Mouse (Mus musculus): ENCODE measurements around the gene Dlgap4.
"Not testable (repeated sequence)": the region's sequence is repeated elsewhere in the genome, so short reads cannot be mapped to it uniquely, and the experiment has no call there.

The Dlgap4 gene

GRCm38 (mm10) chr2:156775455-156776435 is 162.2 kb downstream of the Dlgap4 start:
- no peak for DNase-seq (ENCODE audit: low read depth, low spot score)

GRCm38 (mm10) chr2:156776907-156777306 is 163.4 kb downstream of the Dlgap4 start:
- no peak for DNase-seq (ENCODE audit: low read depth, low spot score)

GRCm38 (mm10) chr2:156777326-156778004 is 164.0 kb downstream of the Dlgap4 start:
- DNase-seq (ENCODE audit: low read depth, low spot score), result peak; percentile 32

- no peak for DNase-seq (ENCODE audit: low read depth, low spot score)
Observed at GRCm38 (mm10) chr2:156778571-156778970, 165.1 kb downstream of the Dlgap4 start.

- no peak for DNase-seq (ENCODE audit: low read depth, low spot score)
Observed at GRCm38 (mm10) chr2:156779036-156779435, 165.5 kb downstream of the Dlgap4 start.

GRCm38 (mm10) chr2:156779488-156779887 is 166.0 kb downstream of the Dlgap4 start:
- DNase-seq (ENCODE audit: low read depth, low spot score), result no peak

- DNase-seq (ENCODE audit: low read depth, low spot score), result no peak
Observed at GRCm38 (mm10) chr2:156780129-156780528, 166.6 kb downstream of the Dlgap4 start.

GRCm38 (mm10) chr2:156780752-156781151 is 167.2 kb downstream of the Dlgap4 start:
- peak; percentile 37 for DNase-seq (ENCODE audit: low read depth, low spot score)

GRCm38 (mm10) chr2:156781281-156781680 is 167.8 kb downstream of the Dlgap4 start:
- no peak for DNase-seq (ENCODE audit: low read depth, low spot score)

GRCm38 (mm10) chr2:156781836-156782480 is 168.5 kb downstream of the Dlgap4 start:
- no peak for DNase-seq (ENCODE audit: low read depth, low spot score)

- DNase-seq (ENCODE audit: low read depth, low spot score), result no peak
Observed at GRCm38 (mm10) chr2:156782481-156783348, 169.2 kb downstream of the Dlgap4 start.

GRCm38 (mm10) chr2:156783349-156783728 is 169.8 kb downstream of the Dlgap4 start:
- DNase-seq (ENCODE audit: low read depth, low spot score), result no peak

- DNase-seq (ENCODE audit: low read depth, low spot score), result no peak
Observed at GRCm38 (mm10) chr2:156784016-156784585, 170.6 kb downstream of the Dlgap4 start.

GRCm38 (mm10) chr2:156784891-156785290 is 171.4 kb downstream of the Dlgap4 start:
- no peak for DNase-seq (ENCODE audit: low read depth, low spot score)

- not testable (repeated sequence) for DNase-seq (ENCODE audit: low read depth, low spot score)
Observed at GRCm38 (mm10) chr2:156786369-156786768, 172.9 kb downstream of the Dlgap4 start.

- no peak for DNase-seq (ENCODE audit: low read depth, low spot score)
Observed at GRCm38 (mm10) chr2:156787090-156787775, 173.7 kb downstream of the Dlgap4 start.

- DNase-seq (ENCODE audit: low read depth, low spot score), result no peak
Observed at GRCm38 (mm10) chr2:156787776-156788105, 174.2 kb downstream of the Dlgap4 start.

- no peak for DNase-seq (ENCODE audit: low read depth, low spot score)
Observed at GRCm38 (mm10) chr2:156788836-156789235, 175.3 kb downstream of the Dlgap4 start.

GRCm38 (mm10) chr2:156798516-156798915 is 185.0 kb downstream of the Dlgap4 start:
- DNase-seq (ENCODE audit: low read depth, low spot score), result no peak

GRCm38 (mm10) chr2:156801045-156801444 is 187.5 kb downstream of the Dlgap4 start:
- DNase-seq (ENCODE audit: low read depth, low spot score), result no peak

Data from mesoderm, embryonic 11.5 days (tissue).